Mouse (Mus musculus) skeletal muscle tissue, adult 2 months (tissue): ENCODE measurements around the gene Negr1.
A peak's percentile ranks its signal among the peaks of the same experiment; 100 is the strongest.

Source experiments
- DNase-seq: peaks from one replicate; pipeline ENCODE4 v3.0.0-alpha.2; 2012; ENCODE audit warnings: low read depth, low spot score

Negr1 gene

GRCm38 (mm10) chr3:157105580-157106264 lies 544.1 kb downstream of the Negr1 start:
- peak; percentile 1 for DNase-seq

DNA sequence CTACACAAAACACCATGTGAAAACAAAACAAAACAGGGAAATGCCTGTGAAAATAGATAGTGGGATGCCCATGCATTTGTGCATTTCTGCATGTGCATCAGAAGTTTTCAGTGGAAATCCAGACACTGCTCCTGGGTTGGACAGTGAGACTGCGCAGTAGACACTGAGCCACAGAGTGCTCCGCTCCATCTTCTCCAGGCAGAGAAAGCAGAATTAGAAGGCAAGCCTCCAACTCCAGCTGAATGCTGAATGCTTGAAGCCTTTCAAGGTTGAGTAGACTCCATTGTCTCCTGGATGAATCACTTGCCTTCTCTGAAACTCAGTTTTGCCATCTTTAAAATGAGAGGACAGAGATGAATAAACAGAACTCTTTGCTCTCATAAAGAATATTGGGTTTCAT lies 546.6 kb downstream of the Negr1 start:
- no peak for DNase-seq

DNA sequence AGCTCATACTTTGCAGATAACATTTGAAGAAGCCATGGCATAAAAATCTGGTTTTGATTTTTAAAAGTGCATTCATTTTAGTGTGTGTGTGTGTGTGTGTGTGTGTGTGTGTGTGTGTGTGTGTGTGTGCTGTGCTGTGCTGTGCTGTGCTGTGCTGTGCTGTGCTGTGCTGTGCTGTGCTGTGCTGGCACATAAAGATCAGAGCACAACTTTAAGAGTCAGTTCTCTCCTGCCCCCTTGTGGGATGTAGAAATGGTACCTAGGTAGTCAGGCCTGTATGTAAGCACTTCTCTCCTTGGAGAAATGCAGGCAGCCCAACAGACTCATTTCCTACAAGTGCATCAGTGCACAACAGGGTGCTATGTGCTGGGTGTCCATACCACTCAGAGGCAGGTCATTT lies 547.7 kb downstream of the Negr1 start:
- no peak for DNase-seq

GRCm38 (mm10) chr3:157115105-157115760 lies 553.6 kb downstream of the Negr1 start:
- DNase-seq: no peak

DNA sequence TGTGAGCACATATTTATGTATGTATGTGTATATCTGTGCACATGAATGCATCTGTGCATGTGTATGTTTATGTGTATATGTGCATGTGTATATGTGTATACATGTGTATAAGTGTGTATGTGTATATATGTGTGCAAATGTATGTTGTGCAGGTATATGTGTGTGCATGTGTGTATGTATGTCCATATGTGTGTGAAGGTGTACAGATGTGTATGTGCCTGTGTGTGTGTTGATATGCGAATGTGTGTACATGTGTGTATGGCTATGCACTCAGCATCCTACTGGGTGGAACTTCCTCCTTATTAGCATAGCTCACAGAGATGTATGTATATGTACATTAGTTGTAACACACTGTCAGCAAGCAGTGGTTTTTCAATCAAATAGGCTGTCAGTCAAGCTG lies 554.4 kb downstream of the Negr1 start:
- DNase-seq: no peak

GRCm38 (mm10) chr3:157119916-157120315 lies 558.3 kb downstream of the Negr1 start:
- no peak for DNase-seq

DNA sequence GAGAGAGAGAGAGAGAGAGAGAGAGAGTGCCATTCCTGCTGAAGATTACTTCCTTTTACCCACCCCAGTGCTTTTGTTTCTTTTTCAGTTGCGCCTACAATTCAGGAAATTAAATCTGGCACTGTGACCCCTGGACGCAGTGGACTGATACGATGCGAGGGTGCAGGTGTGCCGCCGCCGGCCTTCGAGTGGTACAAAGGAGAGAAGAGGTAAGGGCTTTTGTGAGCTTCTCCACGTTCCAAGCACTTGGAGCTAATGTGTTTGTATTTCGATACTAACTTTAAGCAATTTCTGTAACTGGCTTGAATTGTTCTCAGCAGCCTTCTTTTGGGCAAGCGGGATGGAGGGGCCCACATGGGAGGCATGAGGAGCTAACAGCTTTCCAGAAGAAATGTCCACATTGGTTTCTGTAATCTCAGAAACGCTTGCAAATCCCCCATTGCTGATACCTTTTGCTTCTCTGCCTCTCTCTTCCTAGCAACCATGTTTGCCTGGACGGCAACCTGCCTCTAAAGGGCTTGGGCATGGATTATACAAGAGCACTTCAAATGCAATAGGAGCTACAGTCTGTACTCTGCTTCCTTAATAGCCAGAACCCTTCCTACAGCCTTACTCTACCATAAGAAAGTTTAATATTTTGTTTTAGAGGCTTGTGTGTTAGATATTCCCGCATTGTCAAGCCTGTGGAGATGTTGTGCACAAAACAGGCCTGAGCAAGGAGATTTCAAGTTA lies 584.7 kb downstream of the Negr1 start:
- DNase-seq: no peak

DNA sequence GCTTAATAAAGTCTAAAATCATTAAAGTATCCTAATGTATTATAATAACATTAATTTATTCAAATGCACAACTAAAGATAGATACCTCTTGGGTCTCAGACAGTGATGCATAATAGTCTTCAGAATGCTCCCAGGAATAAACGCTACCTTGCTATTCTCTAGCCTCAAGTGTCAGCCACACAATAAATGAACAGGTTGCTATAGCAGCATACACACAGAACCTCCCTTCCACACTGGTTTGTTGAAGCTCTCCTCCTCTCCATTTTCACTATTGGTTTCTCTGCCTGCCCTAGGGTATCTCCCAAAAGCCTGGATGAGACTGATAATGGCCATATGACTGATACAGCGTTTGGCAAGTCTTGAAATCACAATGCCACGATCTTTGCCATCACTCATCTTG lies 593.3 kb downstream of the Negr1 start:
- no peak for DNase-seq

DNA sequence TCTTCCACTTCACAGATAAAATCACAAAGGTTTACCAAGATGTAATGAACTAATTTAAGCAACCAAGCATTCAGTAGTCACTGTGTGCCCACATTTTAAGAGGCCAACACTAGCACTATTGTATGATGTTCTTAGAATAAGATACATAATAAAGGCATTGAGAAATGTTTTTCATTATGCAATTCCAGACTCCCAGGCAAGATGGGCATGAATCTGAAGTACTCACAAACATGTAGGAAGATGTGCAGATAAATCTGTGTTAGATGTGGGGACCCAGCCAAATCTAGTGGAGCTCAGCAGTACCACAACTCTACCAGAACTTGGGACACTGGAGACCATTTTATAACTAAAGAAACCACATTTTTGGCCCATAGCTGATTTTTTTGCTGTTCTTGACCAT lies 593.9 kb downstream of the Negr1 start:
- no peak for DNase-seq

DNA sequence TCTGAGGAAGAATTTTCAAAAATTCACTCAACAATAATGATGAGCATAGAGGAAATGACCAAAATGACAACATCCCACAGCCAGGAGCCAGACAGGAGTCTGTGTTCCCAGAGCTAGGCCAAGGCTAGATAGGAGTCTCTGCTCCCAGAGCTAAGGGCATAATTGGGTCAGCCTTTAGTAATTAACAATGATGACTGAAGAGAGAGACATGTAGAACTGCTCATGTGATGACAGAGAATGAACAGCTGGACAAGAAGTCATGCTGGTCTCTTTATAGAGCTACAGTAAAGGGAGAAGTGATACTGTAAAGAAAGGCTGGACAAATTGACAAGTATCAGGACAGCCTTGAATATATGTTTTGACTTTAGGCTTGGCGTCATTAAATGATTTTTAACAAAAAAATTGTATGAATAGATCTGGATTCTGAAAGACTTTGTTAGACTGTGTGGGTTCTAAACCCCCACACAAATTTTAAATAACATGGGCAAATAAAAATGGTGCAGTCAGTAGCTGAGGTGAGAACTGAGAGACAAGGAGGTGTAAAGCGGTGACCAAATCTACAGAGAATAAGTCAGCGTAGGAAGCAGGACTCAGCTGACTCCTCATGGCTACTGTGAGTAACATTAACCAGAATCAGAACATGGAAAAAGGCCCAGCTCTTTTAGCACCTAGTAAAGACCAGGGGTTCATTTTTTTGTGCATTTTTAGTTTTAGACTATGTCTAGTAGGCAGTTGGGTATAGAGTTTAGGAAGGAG lies 603.4 kb downstream of the Negr1 start:
- no peak for DNase-seq

DNA sequence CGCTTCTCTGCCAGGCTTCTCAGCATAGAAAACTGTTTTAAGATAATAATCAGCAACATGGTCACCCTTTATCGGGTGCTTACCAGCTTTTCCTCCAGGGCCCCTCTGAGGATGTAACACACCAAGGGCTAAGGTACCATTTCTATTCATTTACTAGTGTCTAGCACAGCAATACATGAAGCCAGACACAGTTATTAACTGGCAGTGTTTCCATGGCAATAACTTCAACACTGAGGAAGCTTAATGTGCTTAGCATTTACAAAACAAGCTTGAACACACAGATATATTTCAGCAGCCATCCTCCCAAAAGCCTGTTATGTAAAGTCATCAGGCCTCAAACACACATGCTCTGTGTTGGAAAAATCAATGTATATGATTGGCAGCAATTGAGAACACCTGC lies 620.4 kb downstream of the Negr1 start:
- DNase-seq: no peak

- DNase-seq: peak; percentile 3
Observed at GRCm38 (mm10) chr3:157188939-157189725, 627.5 kb downstream of the Negr1 start.

DNA sequence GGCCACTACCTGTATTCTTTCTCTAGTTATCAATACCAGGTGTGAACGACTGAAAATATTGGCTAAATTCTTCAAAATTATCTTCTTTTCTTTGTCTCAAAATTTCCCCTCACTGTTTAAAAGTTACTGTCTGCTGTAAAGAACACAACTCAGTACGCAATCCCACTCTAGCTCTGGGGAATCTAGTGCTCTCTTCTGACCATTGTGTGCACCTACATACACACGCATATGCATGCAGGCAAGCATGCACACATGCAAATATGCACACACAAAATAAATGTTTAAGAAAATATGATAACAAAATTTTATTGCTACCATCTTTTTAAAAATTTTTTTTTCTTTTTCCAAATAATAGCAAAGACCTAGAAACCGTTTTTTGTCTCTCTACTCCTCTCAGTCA lies 628.2 kb downstream of the Negr1 start:
- DNase-seq: no peak

GRCm38 (mm10) chr3:157190551-157190950 lies 629.0 kb downstream of the Negr1 start:
- DNase-seq: no peak

- no peak for DNase-seq
Observed at GRCm38 (mm10) chr3:157192021-157192420, 630.4 kb downstream of the Negr1 start.

GRCm38 (mm10) chr3:157193141-157193540 lies 631.5 kb downstream of the Negr1 start:
- DNase-seq: no peak

GRCm38 (mm10) chr3:157198659-157199058 lies 637.1 kb downstream of the Negr1 start:
- DNase-seq: no peak

GRCm38 (mm10) chr3:157201726-157202125 lies 640.1 kb downstream of the Negr1 start:
- no peak for DNase-seq

DNA sequence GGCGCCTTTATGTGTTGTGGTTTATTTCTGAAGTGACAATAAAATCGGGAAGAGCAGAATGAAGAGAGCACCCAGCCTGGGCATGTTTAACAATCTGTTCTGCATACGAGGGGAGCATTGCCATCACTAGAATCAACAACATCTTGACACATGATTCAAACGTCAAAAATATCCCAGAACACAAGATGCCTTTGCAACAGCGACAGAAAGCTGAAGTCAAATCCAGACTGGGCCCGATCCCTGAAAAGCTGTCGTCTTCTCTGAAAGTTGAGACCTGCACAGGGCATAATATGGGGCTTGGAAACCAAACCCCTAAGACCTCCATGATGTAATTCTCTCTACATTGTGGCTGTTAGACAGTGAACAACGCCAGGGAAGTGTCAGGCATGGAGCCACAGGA lies 642.0 kb downstream of the Negr1 start:
- DNase-seq: no peak

DNA sequence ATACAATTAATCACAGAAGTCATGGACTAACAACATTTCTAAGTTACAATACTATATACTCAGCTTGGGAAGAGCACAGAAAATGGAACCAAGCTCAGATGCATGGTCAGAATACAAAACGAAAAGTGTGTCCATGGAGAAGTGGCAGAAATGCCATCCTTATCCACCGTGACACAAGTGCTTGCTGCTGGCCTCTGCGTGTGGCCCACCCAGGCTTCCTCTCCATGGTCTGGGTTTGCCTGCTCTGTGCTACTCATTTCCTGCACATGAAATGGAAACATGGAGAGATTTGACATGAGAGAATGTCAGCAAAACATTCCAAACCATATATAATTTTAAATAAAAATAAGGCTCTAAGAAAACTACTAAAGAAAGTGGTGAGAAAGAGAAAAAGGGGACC lies 645.2 kb downstream of the Negr1 start:
- DNase-seq: no peak

DNA sequence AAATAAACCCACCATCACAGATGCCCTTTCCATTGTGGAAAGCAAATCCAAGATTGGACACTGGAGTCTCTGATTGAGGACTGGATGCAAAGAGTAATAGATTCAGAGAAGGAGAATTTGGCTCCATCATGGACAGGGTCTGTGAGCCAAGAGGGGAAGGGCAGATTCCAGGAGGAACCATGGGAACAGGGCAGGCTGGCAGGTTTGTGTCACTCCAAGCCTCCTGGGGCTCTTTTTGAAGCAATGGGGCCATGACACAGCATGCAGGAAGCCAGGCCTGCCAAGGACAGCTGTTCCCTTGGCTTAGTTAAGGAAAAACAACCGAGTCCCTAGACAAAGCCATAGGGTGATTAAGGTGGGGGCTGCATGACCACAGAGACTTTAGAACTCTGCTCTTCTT lies 647.4 kb downstream of the Negr1 start:
- DNase-seq: no peak
